Mouse (Mus musculus) CH12.LX (cell line): ENCODE data around the gene Tbx1. TPM values are rescaled to one million over a fixed set of nuclear protein-coding genes. Genes with fewer than 3 reads are reported as not detected.

Source experiments
- DNase-seq: peaks from one replicate; pipeline ENCODE4 v3.0.0-alpha.2; 2013; ENCODE audit errors: extremely low read depth
- H3K27ac ChIP-seq: 2 replicates; pipeline ENCODE4 v1.5.1; 2012; ENCODE audit warnings: low read depth, mild to moderate bottlenecking, control low read depth, moderate library complexity; ENCODE audit not compliant: insufficient read depth
- H3K27me3 ChIP-seq: replicated peaks from 2 replicates; pipeline ENCODE3; 2012; ENCODE audit warnings: inconsistent platforms
- H3K36me3 ChIP-seq, 2 experiments: replicated peaks in 1 of 2; 2 replicates each; pipeline versions ENCODE3 to v1.6.1; 2012; ENCODE audit warnings: inconsistent platforms in 1 of 2, low read length in 1 of 2, mild to moderate bottlenecking in 1 of 2, mixed read lengths in 1 of 2, moderate library complexity in 1 of 2; ENCODE audit not compliant: control insufficient read depth in 1 of 2, insufficient read depth in 1 of 2
- H3K4me1 ChIP-seq, 2 experiments: 2 replicates each; pipeline ENCODE4 v1.6.1; 2012; ENCODE audit warnings: inconsistent platforms in 1 of 2, moderate library complexity in 1 of 2; ENCODE audit not compliant: insufficient read depth in 2 of 2, control insufficient read depth in 1 of 2
- H3K4me2 ChIP-seq: 2 replicates; pipeline ENCODE4 v1.6.1; 2012; ENCODE audit warnings: low read depth, mild to moderate bottlenecking, control low read depth; ENCODE audit not compliant: poor library complexity, insufficient read depth, severe bottlenecking
- H3K4me3 ChIP-seq, 3 experiments: fragments of 150-350 bp in 1 of 3; sonication (generic) in 1 of 3; replicated peaks in 1 of 3; 2 replicates each; pipeline versions ENCODE3 to v1.5.1; 2011 to 2012; ENCODE audit warnings: low read depth in 2 of 3, low read length in 2 of 3, mild to moderate bottlenecking in 2 of 3, moderate library complexity in 2 of 3, control low read depth in 1 of 3, improper control_type of control experiment in 1 of 3, inconsistent platforms in 1 of 3, mixed read lengths in 1 of 3; ENCODE audit not compliant: poor library complexity in 1 of 3
- H3K79me2 ChIP-seq: replicated peaks from 2 replicates; pipeline ENCODE4 v1.6.1; 2012; ENCODE audit warnings: mild to moderate bottlenecking, moderate library complexity; ENCODE audit not compliant: control insufficient read depth, poor library complexity, insufficient read depth, severe bottlenecking; ENCODE audit errors: extremely low read depth
- H3K9ac ChIP-seq: 2 replicates; pipeline ENCODE4 v1.6.1; 2012; ENCODE audit warnings: low read depth, mild to moderate bottlenecking, control low read depth, moderate library complexity; ENCODE audit not compliant: insufficient read depth
- H3K9me3 ChIP-seq: replicated peaks from 2 replicates; pipeline ENCODE3; 2012; ENCODE audit warnings: low read length, inconsistent platforms, mixed read lengths
- BHLHE40 ChIP-seq: IDR thresholded peaks from 2 replicates; pipeline ENCODE4 v1.6.1; 2011; ENCODE audit warnings: mild to moderate bottlenecking, low read depth, low read length, improper control_type of control experiment
- CHD2 ChIP-seq: IDR thresholded peaks from 2 replicates; pipeline ENCODE4 v1.6.1; 2011; ENCODE audit warnings: low read length, improper control_type of control experiment
- CTCF ChIP-seq, 2 experiments: IDR thresholded peaks in 1 of 2; conservative IDR thresholded peaks in 1 of 2; 2 replicates each; pipeline ENCODE4 v1.5.1; 2011 to 2012; ENCODE audit warnings: low read depth in 2 of 2, low read length in 2 of 2, improper control_type of control experiment in 1 of 2, inconsistent platforms in 1 of 2, mild to moderate bottlenecking in 1 of 2, moderate library complexity in 1 of 2
- JUND ChIP-seq: conservative IDR thresholded peaks from 2 replicates; pipeline ENCODE4 v1.6.1; 2011; ENCODE audit warnings: low read depth, low read length, improper control_type of control experiment
- KAT2A ChIP-seq: IDR thresholded peaks from 2 replicates; pipeline ENCODE4 v1.6.1; 2012; ENCODE audit warnings: low read length, improper control_type of control experiment, inconsistent platforms; ENCODE audit not compliant: insufficient replicate concordance
- MAFK ChIP-seq: IDR thresholded peaks from 2 replicates; pipeline ENCODE4 v1.6.1; 2011; ENCODE audit warnings: low read length, improper control_type of control experiment; ENCODE audit not compliant: insufficient replicate concordance
- MAX ChIP-seq: IDR thresholded peaks from 2 replicates; pipeline ENCODE4 v1.6.1; 2011; ENCODE audit warnings: low read length, improper control_type of control experiment
- MEF2A ChIP-seq: IDR thresholded peaks from 2 replicates; pipeline ENCODE4 v1.6.1; 2014; ENCODE audit warnings: low read depth, mild to moderate bottlenecking, inconsistent platforms, low read length, improper control_type of control experiment, borderline replicate concordance
- MXI1 ChIP-seq: IDR thresholded peaks from 2 replicates; pipeline ENCODE4 v1.6.1; 2011; ENCODE audit warnings: mild to moderate bottlenecking, low read depth, low read length, improper control_type of control experiment
- NRF1 ChIP-seq: IDR thresholded peaks from 2 replicates; pipeline ENCODE4 v1.6.1; 2014; ENCODE audit warnings: low read depth, mild to moderate bottlenecking, inconsistent platforms, low read length, improper control_type of control experiment, moderate library complexity
- USF2 ChIP-seq: conservative IDR thresholded peaks from 2 replicates; pipeline ENCODE4 v1.6.1; 2011; ENCODE audit warnings: low read depth, low read length, improper control_type of control experiment
- ZC3H11A ChIP-seq: IDR thresholded peaks from 2 replicates; pipeline ENCODE4 v1.6.1; 2012; ENCODE audit warnings: low read depth, mild to moderate bottlenecking, inconsistent platforms, low read length, improper control_type of control experiment
- ZKSCAN1 ChIP-seq: IDR thresholded peaks from 2 replicates; pipeline ENCODE4 v1.6.1; 2012; ENCODE audit warnings: low read depth, inconsistent platforms, low read length, improper control_type of control experiment, borderline replicate concordance
- dilution Hi-C: fragments of 300-500 bp; cut with MboI; formaldehyde crosslinking; loops from 2 replicates; pipeline ENCODE4 v1.14.3; 2020; ENCODE audit warnings: low sequenced_read_pairs; ENCODE audit not compliant: extremely low pct_unique_long_range_greater_than_20kb, extremely low pct_ligation_motif_present
- in situ Hi-C: fragments of 300-500 bp; cut with MboI; formaldehyde crosslinking; loops from 3 replicates; pipeline ENCODE4 v1.14.3; 2019; ENCODE audit warnings: low sequenced_read_pairs, low pct_ligation_motif_present, low pct_unique_long_range_greater_than_20kb, mixed read lengths
- polyA plus RNA-seq: library from polyadenylated mRNA; unstranded; fragments of >175 nt; gene quantifications from 2 replicates; pipeline ENCODE4 v1.2.1, GENCODE M21; 2012; ENCODE audit warnings: low read depth; ENCODE audit not compliant: insufficient read length
- total RNA-seq, 2 experiments: library from RNA; depleted of rRNA; stranded (reverse); fragments of 300-350 nt in 1 of 2; fragments of >200 nt in 1 of 2; gene quantifications; 2 replicates each; pipeline ENCODE4 v1.2.3; 2012 to 2014

Tbx1 gene
- total and polyA plus RNA-seq, 3 experiments = 0.04 TPM; not detected in 2

GRCm38 (mm10) chr16:18582426-18583148, 7.9 kb downstream of the Tbx1 start:
- Histone ChIP-seq H3K9ac (no peak overlapping the region), H3K27me3 (no peaks in the 10 kb centered on the region), H3K27ac (no peak overlapping the region), H3K36me3 (no peaks in the 10 kb centered on the region), H3K4me2 (no peak overlapping the region), H3K4me3 (no peak overlapping the region), H3K9me3 (peaks cover 46% of the 10 kb centered on the region), H3K79me2 (no peaks in the 10 kb centered on the region), H3K4me1 (peaks cover 0 to 5% of the 10 kb centered on the region in 2 experiments; a peak in 2 of 4 replicates)
- no peak for DNase-seq
- TF ChIP-seq USF2 (no peak), CTCF (conservative IDR thresholded peaks at IDR 0.05 in 1 of 2, IDR thresholded peaks at IDR 0.05 in 1 of 2; ENCODE audit: low read depth in 2 of 2, low read length in 2 of 2) (no peak), MAFK (no peak)
- in situ Hi-C loops (no loop called here), dilution Hi-C loops (no loop called here)

DNA sequence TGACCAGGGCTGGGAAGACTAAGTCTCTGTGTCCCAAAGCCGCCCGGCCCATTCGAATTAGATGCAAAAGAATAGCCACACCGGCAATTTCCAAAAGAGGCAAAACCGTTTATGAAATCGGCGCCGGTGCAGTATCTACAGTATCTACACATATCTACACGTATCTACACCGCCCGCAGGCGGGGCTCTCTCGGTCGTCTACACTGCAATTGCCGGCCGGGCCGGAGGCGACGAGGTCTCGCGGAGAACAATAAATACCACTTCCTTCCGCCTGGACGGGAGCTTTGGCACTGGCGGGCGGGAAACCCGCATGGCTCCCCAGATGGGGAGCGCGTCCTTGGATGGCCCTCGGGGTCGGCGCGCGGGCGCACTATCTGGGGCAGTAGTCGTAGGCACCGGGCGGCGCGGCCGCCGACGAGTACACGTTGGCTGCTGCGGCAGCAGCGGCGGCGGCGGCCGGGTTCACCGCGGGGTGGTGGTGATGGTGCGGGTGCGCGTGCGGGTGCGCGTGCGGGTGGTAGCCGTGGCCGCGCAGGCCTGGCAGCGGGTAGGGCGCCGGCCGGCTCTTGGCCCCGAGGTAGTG, 8.8 kb downstream of the Tbx1 start:
- TF ChIP-seq MXI1 = no peak
- peaks cover 43% of the 10 kb centered on the region for H3K9me3 ChIP-seq
- peaks cover 0 to 5% of the 10 kb centered on the region in 2 experiments; a peak in 2 of 4 replicates for H3K4me1 ChIP-seq
- no peak overlapping the region for H3K4me3 ChIP-seq
- DNase-seq = no peak
- H3K27ac ChIP-seq = no peak overlapping the region
- H3K79me2 ChIP-seq = no peaks in the 10 kb centered on the region
- no peaks in the 10 kb centered on the region for H3K27me3 ChIP-seq
- dilution Hi-C loops = no loop called here
- in situ Hi-C loops = no loop called here
- no peaks in the 10 kb centered on the region for H3K36me3 ChIP-seq
- H3K9ac ChIP-seq = no peak overlapping the region
- no peak overlapping the region for H3K4me2 ChIP-seq

GRCm38 (mm10) chr16:18581050-18581622, 9.3 kb downstream of the Tbx1 start:
- in situ Hi-C loops = no loop called here

More at GRCm38 (mm10) chr16:18581050-18581622, 9.3 kb downstream of the Tbx1 start:
- Histone ChIP-seq H3K9me3 (peaks cover 38% of the 10 kb centered on the region), H3K27ac (no peak overlapping the region), H3K9ac (no peak overlapping the region), H3K79me2 (no peaks in the 10 kb centered on the region), H3K4me1 (peaks cover 0 to 5% of the 10 kb centered on the region in 2 experiments; a peak in 2 of 4 replicates), H3K4me2 (no peak overlapping the region), H3K36me3 (no peaks in the 10 kb centered on the region), H3K4me3 (no peak overlapping the region), H3K27me3 (no peaks in the 10 kb centered on the region)
- no peak for DNase-seq
- dilution Hi-C loops = no loop called here
- no peak for TF ChIP-seq MEF2A
- TF ChIP-seq CHD2 = no peak
- no peak for TF ChIP-seq JUND
- no peak for TF ChIP-seq BHLHE40
- no peak for TF ChIP-seq KAT2A
- no peak for TF ChIP-seq CTCF (conservative IDR thresholded peaks at IDR 0.05 in 1 of 2, IDR thresholded peaks at IDR 0.05 in 1 of 2; ENCODE audit: low read depth in 2 of 2, low read length in 2 of 2)
- TF ChIP-seq ZKSCAN1 = no peak
- no peak for TF ChIP-seq NRF1
- no peak for TF ChIP-seq MAX
- no peak for TF ChIP-seq ZC3H11A
